Mouse (Mus musculus) embryonic stem cell, embryonic (primary cell): ENCODE data around the gene Fis1.

Experiments used
- CTCF ChIA-PET, 4 experiments: fragments of 300-600 bp in 2 of 4; fragments of 350-600 bp in 2 of 4; sonication (Branson Sonifier 250); formaldehyde crosslinking; loops; one replicate each; lab custom pipeline; 2022; ENCODE audit warnings: inconsistent platforms in 2 of 4; lab: Charles Lee
- POLR2A ChIA-PET, 4 experiments: fragments of 300-600 bp in 2 of 4; fragments of 350-600 bp in 2 of 4; sonication (Branson Sonifier 250); formaldehyde crosslinking; loops; one replicate each; lab custom pipeline; 2022; ENCODE audit warnings: antibody characterized with exemption in 4 of 4, inconsistent platforms in 1 of 4; lab: Charles Lee

The Fis1 gene

GRCm38 (mm10) chr5:136932956-136933355 is 20.1 kb upstream of the Fis1 start:
- ChIA-PET POLR2A (interaction anchor here in 2 of 4 experiments (0.7 to 43.5 kb wide), 13 partner anchors 9 to 61 kb away, joined by 3 to 1492 read pairs (median 4); partner anchors contain the start of genes Cldn15 (in 2 of the 2), Fis1 (in 2 of the 2), Ift22 (in 1 of the 2) and Plod3 (in 1 of the 2)), CTCF (interaction anchor here in 1 of 4 experiments (2.1 kb wide), 2 partner anchors 29 to 189 kb away, joined by 6 to 11 read pairs; no protein-coding TSS in a partner anchor)

DNA sequence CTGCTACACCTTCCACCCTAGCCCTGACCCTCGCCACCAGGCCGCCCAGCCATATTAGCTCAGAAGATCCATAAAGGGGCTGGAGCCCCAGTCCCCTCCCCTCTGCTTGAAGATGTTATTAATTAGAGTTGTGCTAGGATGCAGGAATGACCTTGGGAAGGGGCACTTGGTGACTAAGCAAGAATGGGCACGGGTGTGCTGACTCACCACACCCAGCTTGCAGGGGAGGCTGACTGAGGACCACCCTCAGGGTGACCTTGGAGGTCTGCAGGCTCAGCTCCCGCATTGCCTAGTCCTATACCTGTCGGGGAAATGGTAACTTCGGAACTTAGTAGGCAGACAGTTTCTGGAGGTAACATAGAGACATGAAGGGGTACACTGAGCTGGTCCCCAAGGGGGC is 19.1 kb upstream of the Fis1 start:
- CTCF ChIA-PET = interaction anchor here in 3 of 4 experiments (0.5 to 2.1 kb wide), 6 partner anchors 21 to 1259 kb away, joined by 3 to 6 read pairs (median 4); no protein-coding TSS in a partner anchor
- POLR2A ChIA-PET = interaction anchor here (0.6 to 43.5 kb wide), 16 partner anchors 8 to 188 kb away, joined by 3 to 1492 read pairs (median 4); partner anchors contain the start of genes Cldn15 (in 3 of the 4), Fis1 (in 3 of the 4), Ap1s1 (in 2 of the 4) and Plod3 (in 1 of the 4)

DNA sequence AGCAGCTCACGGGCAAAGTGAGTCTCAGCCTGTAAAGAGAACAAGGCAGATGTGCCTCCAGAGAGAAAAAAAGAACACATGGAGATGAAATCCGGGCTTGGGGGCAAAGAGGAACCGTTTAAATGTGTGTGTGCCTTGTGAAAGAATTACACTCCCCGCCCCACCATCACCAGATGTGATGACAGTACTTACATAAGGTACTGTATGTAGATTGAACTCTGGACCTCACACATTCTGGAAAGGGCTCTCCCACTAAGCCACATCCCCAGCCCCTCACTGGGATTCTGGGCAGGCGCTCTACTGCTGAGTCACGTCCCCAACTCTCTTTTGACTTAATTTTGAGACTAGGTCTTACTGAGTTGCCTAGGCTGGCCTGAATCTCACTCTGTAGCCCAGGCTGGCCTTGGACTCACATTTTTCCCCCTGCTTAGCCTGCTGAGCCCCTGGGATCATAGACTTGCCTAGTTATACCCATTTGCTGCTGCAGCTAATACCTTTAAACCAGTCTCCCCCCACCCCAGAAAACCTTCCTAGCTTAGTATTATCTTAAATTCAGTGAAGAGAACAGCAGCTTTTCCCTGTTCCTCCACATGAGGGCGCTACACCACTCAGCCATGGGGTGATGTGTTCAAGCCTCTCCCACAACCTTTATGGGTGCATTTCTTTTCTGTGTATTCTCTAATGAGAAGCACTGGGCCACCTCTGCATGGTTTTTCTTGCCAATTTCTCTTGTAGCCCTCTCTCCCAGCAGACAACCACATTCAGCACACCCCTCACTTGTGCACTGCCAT is 17.0 kb upstream of the Fis1 start:
- CTCF ChIA-PET = interaction anchor here (0.5 to 4.0 kb wide), 59 partner anchors 7 to 566 kb away, joined by 3 to 35 read pairs (median 4); partner anchors contain the start of genes Ift22 (in 3 of the 4), Cldn15 (in 2 of the 4), Fis1 (in 1 of the 4) and Plod3 (in 1 of the 4)
- POLR2A ChIA-PET = interaction anchor here (0.5 to 43.5 kb wide), 27 partner anchors 7 to 166 kb away, joined by 3 to 1492 read pairs (median 4); partner anchors contain the start of genes Fis1 (in 4 of the 4), Cldn15 (in 2 of the 4), Plod3 (in 2 of the 4) and Serpine1 (in 2 of the 4)

DNA sequence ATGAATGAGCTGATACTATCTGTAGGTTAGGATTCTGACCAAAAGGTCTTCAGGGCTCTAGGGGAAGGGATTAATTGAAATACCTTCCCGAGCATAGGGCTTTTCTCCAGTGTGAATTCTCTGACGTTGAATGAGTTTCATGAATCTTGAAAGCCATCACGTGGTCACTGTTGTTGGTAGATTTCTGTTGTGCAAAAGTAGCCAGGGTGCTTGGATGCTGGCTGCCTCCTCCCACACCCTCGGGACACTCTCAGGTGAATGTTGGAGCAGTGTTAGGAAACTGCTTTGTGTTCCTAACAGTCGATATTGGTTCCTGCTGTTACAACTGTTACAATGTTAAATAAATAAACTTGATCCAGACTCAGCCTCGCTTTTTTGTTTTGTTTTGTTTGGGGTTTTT is 16.3 kb upstream of the Fis1 start:
- ChIA-PET POLR2A (interaction anchor here (0.8 to 43.5 kb wide), 14 partner anchors 7 to 188 kb away, joined by 3 to 1492 read pairs (median 8); partner anchors contain the start of genes Fis1 (in 4 of the 4), Cldn15 (in 2 of the 4) and Plod3 (in 1 of the 4)), CTCF (interaction anchor here (0.5 to 4.0 kb wide), 34 partner anchors 8 to 341 kb away, joined by 3 to 35 read pairs (median 5); partner anchors contain the start of genes Fis1 (in 2 of the 4), Cldn15 (in 1 of the 4), Ift22 (in 1 of the 4) and Plod3 (in 1 of the 4))

DNA sequence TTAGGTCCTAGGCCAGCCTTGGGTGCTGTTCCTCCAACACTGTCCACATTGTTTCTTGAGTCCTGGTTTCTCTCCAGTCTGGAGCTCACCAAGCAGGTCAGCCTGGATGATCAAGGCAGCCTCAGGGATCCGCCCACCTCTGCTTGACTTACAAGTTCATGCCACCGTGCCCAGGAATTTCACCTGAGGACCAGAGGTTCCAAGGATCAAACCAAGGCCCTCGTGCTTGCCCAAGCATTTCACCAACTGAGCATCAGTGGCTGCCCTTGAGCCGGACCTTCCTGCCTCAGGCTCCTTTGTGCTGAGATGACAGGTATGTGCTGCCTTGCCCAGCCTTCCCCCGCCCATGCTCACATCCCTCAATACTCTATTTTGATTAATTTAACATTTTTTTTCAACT is 15.5 kb upstream of the Fis1 start:
- POLR2A ChIA-PET = interaction anchor here in 3 of 4 experiments (0.5 to 43.5 kb wide), 7 partner anchors 16 to 49 kb away, joined by 4 to 1492 read pairs (median 9); partner anchors contain the start of genes Fis1 (in 3 of the 3), Cldn15 (in 2 of the 3) and Plod3 (in 1 of the 3)
- CTCF ChIA-PET = interaction anchor here in 3 of 4 experiments (1.1 to 4.0 kb wide), 10 partner anchors 9 to 49 kb away, joined by 4 to 35 read pairs (median 14); partner anchors contain the start of genes Fis1 (in 1 of the 3) and Plod3 (in 1 of the 3)

DNA sequence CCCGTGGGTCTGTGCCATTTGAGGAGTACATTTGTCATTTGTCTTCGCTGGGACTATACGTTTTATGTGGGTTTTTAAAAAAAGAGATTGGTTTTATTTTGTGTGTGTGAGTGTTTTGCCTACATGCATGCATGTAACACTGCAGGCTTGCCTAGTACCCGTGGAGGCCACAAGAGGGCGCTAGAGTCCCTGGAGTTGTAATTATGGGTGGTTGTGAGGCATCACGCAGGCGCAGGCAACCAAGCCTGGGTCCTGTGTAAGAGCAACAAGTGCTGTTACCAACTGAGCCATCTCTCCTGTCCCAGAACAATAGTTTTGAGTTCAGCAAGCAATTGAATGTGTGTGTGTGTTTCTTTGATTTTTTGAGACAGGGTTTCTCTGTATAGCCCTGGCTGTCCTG is 13.8 kb upstream of the Fis1 start:
- POLR2A ChIA-PET = interaction anchor here in 2 of 4 experiments (0.5 to 43.5 kb wide), 6 partner anchors 10 to 837 kb away, joined by 3 to 1492 read pairs (median 4); partner anchors contain the start of genes Cldn15 (in 2 of the 2), Fis1 (in 2 of the 2) and Plod3 (in 1 of the 2)
- CTCF ChIA-PET = interaction anchor here in 1 of 4 experiments (0.6 to 4.0 kb wide), 5 partner anchors 20 to 347 kb away, joined by 3 to 35 read pairs (median 5); no protein-coding TSS in a partner anchor

- ChIA-PET POLR2A (interaction anchor here (0.6 to 43.5 kb wide), 12 partner anchors 8 to 635 kb away, joined by 3 to 1492 read pairs (median 4); partner anchors contain the start of genes Fis1 (in 3 of the 4), Cldn15 (in 2 of the 4), Ap1s1 (in 1 of the 4) and Plod3 (in 1 of the 4)), CTCF (interaction anchor here in 2 of 4 experiments (0.6 kb wide), 2 partner anchors 57 to 347 kb away, joined by 3 to 4 read pairs; partner anchors contain the start of gene Col26a1 (in 1 of the 2))
Observed at GRCm38 (mm10) chr5:136940029-136940428, 13.0 kb upstream of the Fis1 start.

DNA sequence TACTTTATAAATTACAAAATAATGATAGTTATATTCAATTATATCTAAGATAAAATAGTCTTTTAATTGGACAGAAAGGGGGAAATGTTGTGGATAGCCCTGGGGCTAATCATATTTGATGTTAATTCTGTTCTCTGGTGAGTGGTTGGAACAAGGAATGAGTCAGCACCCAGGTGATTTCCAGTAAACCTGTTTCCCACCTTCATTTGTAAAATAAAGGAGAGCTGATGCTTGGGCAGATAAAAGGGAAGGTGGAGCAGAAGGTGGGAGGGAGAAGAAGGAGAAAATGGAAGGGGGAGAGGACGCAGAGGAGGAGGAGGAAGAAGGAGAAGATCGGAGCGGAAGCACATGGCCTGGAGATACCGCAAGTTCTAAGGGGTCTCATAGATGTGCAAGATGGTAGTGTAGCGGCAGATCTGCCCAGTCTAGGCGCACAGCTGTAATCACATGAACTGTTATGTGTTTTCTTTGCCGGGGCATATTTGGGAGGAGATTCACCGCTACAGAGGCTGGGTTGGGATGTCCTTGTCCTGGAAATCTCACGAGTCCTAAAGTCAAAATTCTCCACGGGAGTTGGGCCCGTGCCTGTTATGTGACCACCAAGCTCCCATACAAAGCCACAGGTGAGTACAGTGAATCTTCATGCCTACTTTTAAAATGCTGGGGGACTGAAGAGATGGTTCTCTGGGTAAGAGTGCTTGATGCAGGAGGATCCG is 12.1 kb upstream of the Fis1 start:
- POLR2A ChIA-PET = interaction anchor here (0.6 to 43.5 kb wide), 24 partner anchors 8 to 1823 kb away, joined by 3 to 1492 read pairs (median 4); partner anchors contain the start of genes Cldn15 (in 3 of the 4), Fis1 (in 3 of the 4), Ap1s1 (in 1 of the 4) and Pcolce (in 1 of the 4)
- CTCF ChIA-PET = interaction anchor here (0.6 to 1.9 kb wide), 13 partner anchors 11 to 1040 kb away, joined by 3 to 20 read pairs (median 4); partner anchors contain the start of gene Fis1 (in 2 of the 4)

DNA sequence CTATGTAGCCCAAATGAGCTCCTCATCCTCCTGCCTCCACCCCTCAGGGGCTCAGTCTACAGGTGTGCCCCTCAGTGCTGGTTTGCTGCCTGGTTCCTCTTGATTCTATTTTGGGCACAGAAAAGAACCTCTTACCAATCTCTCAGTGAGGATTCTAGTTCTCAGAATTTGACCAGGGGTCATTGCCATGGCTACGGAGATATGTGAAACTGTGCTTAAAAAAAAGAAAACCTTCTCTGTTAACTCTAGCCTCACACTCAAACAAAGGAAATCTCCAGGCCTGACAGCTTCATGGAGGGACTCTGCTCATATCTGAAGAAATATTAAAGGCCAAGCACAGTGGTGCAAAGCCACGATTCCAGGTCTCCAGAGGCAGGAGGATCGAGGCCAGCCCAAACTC is 10.3 kb upstream of the Fis1 start:
- POLR2A ChIA-PET = interaction anchor here (0.6 to 43.5 kb wide), 27 partner anchors 7 to 980 kb away, joined by 3 to 1492 read pairs (median 4); partner anchors contain the start of genes Fis1 (in 4 of the 4), Plod3 (in 3 of the 4), Cldn15 (in 2 of the 4) and Pop7 (in 1 of the 4)
- CTCF ChIA-PET = interaction anchor here in 3 of 4 experiments (0.8 to 2.5 kb wide), 12 partner anchors 9 to 67 kb away, joined by 3 to 12 read pairs (median 6); partner anchors contain the start of gene Fis1 (in 2 of the 3)

DNA sequence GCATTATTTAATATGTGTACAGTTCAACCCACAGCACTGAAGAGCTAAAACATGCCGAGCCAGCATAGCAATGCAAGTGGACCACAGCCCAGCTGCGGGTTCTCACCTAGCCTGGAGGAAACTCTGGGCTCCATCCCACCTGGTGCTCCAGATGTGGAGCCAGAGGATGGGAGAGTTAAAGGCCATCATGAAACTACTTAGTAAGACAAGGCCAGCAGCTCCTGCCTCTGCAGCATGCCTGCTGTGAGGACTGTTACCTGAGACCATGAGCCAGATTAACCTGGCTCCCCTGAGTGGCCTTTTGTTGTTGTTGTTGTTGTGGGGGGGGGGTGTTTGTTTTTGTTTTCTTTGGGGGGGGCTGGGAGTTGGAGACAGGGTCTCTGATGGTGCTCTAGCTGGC is 9.7 kb upstream of the Fis1 start:
- CTCF ChIA-PET = interaction anchor here in 3 of 4 experiments (0.6 to 2.5 kb wide), 18 partner anchors 9 to 121 kb away, joined by 3 to 12 read pairs (median 6); partner anchors contain the start of genes Fis1 (in 2 of the 3) and Cldn15 (in 1 of the 3)
- POLR2A ChIA-PET = interaction anchor here (0.6 to 43.5 kb wide), 21 partner anchors 8 to 981 kb away, joined by 3 to 1492 read pairs (median 4); partner anchors contain the start of genes Fis1 (in 4 of the 4), Cldn15 (in 2 of the 4) and Srrt (in 1 of the 4)

DNA sequence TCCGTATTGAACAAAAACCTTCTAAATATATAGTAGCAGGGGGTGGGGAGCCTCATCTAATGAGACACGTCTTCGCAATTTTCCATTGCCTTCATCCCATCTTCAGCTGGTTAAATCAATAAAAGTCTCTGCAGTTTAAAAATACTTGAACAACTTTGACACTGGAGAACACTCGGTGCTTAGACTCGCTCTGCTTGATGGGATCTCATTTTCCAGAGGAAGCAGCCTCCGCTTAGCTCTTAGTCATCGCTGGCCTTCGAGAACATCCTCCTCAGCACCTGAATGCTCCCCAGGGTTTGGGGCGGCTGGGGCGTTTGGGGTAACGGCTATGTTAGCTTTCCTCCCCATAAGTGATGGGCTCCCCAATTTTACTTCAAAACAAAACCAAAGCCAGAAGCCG is 8.0 kb upstream of the Fis1 start:
- ChIA-PET POLR2A (interaction anchor here in 3 of 4 experiments (0.5 to 43.5 kb wide), 6 partner anchors 10 to 21 kb away, joined by 3 to 1492 read pairs (median 33); partner anchors contain the start of genes Cldn15 (in 2 of the 3) and Fis1 (in 2 of the 3)), CTCF (interaction anchor here in 2 of 4 experiments (1.7 to 1.8 kb wide), 2 partner anchors 9 to 16 kb away, joined by 4 read pairs; no protein-coding TSS in a partner anchor)

GRCm38 (mm10) chr5:136947874-136948273 is 5.2 kb upstream of the Fis1 start:
- ChIA-PET POLR2A (interaction anchor here (0.6 to 43.5 kb wide), 8 partner anchors 1 to 681 kb away, joined by 3 to 1492 read pairs (median 456); partner anchors contain the start of genes Cldn15 (in 2 of the 4) and Fis1 (in 2 of the 4)), CTCF (interaction anchor here (0.6 to 1.9 kb wide), 7 partner anchors 12 to 339 kb away, joined by 3 to 9 read pairs (median 3); partner anchors contain the start of gene Ache (in 1 of the 4))

DNA sequence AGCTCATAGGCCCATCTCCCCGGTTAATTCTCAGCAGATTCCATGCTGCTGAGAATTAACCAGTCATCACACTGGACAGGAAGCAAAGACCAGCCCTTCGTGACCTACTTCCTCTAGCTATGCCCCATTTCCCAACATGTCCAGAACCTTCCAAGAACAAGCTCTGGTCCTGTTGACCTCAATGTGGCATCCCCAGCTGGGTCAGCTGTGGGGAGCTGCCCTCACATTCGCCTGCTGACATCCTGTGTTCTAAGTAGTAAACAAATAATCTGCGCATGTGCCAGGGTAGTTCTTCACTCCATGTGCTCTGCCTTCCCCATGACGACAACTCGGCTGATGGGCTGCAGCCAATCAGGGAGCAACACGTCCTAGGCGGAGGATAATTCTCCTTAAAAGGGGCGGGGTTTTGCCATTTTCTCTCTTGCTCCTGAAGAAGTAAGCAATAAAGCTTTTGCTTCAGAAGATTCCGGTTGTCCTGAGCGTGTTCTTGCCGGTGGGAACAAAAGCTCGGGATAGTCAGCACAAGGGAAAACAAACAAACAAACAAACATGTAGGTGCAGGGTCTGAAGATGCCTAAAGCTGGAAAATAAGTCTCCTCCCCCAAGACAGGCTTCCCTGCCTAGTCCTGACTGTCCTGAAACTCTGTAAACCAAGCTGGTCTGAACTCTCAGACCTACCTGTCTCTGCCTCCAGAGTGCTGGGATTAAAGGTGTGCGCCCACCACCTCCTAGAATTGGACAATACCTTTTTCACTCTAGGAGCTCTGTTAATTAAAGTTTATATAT is 3.3 kb upstream of the Fis1 start:
- ChIA-PET CTCF (interaction anchor here in 2 of 4 experiments (0.6 to 4.7 kb wide), 6 partner anchors 13 to 21 kb away, joined by 3 to 27 read pairs (median 4); no protein-coding TSS in a partner anchor), POLR2A (interaction anchor here in 3 of 4 experiments (0.6 to 43.5 kb wide), 15 partner anchors 3 to 987 kb away, joined by 3 to 1492 read pairs (median 7); partner anchors contain the start of genes Cldn15 (in 2 of the 3), Fis1 (in 2 of the 3), Ap1s1 (in 1 of the 3) and Serpine1 (in 1 of the 3))

DNA sequence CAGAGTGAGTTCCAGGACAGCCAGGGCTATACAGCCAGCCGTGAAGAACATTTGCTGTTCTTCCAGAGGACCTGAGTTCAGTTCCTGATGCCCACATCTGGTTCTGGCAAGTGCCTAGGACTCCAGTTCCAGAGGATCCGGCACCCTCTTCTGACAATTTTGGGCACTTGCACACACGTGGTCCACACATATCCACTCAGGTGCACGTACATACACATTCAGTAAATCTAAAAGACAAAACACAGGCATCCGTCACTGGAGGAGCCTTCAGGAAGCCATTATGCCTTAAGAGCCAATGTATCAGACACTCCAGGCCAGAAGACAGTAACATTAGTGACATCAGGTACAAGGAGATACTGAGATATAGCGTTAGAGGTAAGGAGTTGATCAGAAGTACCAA is 2.6 kb upstream of the Fis1 start:
- POLR2A ChIA-PET = interaction anchor here (0.6 to 43.5 kb wide), 19 partner anchors 4 to 988 kb away, joined by 3 to 1492 read pairs (median 8); partner anchors contain the start of genes Cldn15 (in 2 of the 4), Fis1 (in 2 of the 4), Ap1s1 (in 1 of the 4) and Plod3 (in 1 of the 4)
- CTCF ChIA-PET = interaction anchor here in 3 of 4 experiments (0.6 to 4.7 kb wide), 7 partner anchors 12 to 31 kb away, joined by 3 to 27 read pairs (median 4); no protein-coding TSS in a partner anchor
